Mouse (Mus musculus) c-Kit-positive CD71-negative TER-119-negative erythroid progenitor cells, embryonic 14.5 days (primary cell): ENCODE data around the gene Trmt13.
"Not testable (repeated sequence)": the region's sequence is repeated elsewhere in the genome, so short reads cannot be mapped to it uniquely, and the experiment has no call there.

Source experiments
- DNase-seq: peaks from one replicate; pipeline ENCODE4 v3.0.0-alpha.2; 2013; ENCODE audit warnings: low read depth

The Trmt13 gene

DNA sequence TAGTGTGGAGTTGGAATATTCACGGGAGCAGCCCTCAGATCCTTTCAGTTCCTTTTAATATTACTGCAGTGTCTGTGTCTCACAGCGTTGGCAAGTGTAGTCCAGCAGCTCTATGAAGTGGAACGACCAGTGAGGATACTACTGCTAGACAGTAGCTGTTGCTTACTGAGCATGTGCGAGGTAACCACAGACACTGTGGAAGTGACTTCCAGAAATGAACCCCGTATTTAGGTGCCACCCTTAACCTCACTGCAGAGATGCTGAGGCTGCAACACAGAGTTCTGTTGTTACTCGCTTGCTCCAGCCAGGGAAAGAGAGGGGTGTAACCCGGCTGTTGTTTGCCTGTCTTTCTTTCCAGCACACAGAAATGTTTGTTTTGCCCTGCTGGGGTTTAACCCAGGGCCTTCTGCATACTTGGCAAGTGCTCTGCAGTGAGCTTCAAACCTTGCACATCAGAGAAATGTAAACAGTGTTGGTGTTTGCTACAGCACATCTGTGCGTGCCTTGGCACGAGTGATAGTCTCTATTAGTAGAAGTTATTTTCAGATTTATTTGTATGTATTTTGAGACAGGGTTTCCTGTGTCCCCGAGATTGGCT, at the start of gene Trmt13:
Gene Trmt13, minus strand, starts transcription at position 293 of the 598 bp plus-strand sequence.
- no peak for DNase-seq

DNA sequence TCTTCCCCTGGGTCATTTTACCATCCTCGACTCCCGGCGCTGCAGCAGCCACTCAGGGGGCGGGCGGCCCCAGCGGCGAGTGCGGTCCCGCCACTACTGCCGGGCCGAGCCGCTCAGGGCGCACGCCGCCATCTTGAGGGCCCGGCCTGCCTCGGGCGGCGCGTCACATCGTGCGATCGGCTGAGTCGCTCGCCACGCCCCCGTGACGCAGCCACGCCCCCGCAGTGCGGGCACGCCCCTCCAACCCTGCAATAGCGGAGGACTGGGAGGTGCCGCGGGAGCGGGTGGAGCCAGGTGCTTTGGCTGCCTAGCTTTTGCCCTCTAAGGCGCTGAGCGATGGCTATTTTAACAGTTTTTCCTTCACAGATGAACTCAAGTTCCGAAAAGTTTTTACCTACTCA, 48.1 kb upstream of the Trmt13 start, which contains the start of gene Mfsd14a:
Gene Mfsd14a, minus strand, starts transcription at position 215 of the 401 bp plus-strand sequence.
- DNase-seq = peak; percentile 89

DNA sequence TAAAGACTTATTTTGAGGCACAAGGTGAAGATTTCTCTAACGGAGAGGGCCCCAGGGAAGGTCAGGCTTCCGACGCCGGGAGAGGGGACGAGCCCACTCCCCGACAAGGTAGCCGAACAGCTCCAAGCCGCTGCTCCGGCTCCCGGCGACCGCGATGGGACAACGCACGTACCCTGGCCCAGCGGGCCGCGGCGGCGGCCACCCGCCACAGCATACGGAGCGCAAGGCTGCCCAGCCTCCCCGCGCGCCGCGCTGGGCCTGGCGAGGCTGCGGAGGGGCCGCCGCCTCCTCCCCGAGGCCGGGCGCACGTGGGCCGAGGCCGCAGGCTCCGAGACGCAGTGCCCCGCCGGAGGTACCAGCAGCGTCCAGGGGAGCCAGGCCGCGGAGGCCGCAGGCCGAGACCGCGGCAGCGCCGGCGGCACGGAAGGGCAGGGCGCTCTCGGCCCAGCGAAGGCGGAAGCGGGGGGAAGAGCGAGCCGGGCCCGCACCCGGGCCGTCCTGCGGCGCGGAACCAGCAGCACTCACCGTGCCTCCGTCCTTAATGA, 47.6 kb upstream of the Trmt13 start:
- DNase-seq = no peak

DNA sequence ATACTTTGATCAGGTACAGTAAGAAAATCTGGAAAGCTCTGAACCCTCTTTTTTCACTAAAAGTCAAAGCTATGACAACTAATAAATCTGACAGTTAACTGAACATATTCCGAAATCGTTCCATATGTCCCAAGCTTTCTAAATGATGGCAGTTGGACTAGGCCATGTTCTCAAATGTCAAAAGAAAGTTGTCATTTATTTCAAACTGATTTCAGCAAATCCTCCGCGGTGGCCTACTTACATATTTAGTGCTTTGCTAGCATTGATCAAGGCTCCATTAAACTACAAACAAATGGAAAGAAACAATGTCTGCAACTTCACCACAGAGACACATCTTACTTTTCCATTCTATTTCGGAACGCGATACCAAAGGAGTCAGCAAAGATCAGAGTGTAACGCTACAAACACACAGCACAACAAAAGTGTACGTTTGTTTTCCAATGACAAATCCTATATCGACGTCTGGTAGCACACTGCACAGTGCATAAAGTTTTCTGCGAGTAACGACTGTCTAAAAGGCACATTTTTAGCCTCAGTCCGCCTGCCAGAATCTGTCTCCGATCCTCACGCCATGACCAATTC, 47.0 kb upstream of the Trmt13 start:
- DNase-seq = no peak

DNA sequence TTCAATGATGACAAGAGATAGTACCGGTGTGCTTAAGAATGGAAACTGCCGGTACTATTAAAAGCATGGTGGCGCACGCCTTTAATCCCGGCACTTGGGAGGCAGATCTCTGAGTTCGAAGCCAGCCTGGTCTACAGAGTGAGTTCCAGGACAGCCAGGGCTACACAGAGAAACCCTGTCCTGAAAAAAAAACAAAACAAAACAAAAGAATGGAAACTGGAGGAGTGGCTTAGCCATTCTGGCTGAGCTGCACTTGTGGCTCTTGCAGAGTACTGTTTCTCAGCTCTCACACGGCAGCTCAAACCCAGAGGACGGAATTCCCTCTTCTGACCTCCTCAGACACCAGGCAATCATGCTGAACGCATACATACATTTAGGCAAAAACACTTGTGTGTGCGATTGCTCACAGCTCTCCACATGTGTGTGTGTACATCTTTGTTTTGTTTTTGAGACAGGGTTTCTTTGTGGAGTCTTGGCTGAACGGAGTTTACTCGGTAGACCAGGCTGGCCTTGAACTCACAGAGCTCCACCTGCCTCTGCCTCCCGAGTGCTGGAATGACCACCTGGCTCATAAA, 45.6 kb upstream of the Trmt13 start:
- DNase-seq = no peak

DNA sequence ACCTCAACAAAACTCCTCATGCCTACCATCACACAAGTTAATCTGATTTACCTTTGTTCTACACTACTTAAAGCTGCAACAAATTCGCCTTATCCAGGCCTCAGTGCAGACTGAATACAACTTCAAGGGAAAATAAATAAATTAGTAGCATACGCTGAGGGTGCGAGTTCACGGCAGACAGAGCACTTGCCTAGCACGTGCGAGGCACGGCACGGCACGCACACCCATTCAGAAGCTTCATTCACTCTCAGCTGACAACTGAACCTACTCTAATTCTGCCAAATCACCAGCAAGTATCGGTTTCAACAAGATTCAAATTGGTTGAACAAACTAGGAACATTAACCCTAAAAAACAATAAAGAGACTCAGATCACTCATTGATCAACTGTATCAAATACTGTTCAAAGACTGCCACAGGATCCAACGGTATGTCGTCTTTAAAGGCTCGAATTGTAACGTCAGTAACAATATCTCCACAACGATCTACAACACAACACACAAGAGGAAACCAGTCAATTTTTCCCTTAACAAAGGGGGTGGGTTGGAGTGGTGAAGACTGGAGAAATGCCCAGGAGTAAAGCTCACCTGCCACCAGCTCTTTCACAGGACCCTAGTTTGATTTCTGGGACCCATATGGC, 44.7 kb upstream of the Trmt13 start:
- no peak for DNase-seq

DNA sequence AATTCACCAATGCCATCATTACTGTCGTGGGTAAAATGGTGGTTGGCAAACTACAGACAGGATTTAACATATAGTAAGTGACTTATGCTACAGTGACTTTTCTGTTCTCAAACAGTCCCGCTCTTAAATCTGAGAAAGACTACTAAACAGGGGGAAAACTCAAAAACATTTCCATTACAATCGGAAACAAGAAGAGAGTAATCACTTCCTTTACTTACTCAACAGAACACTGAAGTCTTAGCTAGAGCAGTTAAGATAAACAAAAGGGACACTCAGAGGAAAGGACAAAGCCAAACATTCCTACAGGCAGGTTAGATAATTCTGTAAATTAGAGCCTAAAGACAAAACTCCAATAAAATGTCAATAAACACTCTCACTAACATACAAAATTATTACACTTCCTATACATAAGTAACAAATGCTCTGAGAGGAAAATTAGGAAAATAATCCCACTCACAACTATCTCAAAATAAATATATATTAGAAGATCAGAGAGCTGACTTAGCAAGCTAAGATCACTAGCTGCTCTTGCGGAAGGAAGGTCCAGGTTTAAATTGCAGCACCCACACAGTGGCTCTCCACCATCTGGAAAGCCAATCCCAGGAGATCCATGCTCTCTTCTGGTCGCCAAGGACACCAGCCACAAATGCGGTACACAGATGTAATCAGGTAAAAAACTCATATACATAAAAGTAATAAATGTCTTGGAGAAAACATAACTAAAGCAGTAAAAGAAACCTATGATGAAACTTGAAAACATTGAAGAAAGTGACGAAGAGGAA, 42.0 kb upstream of the Trmt13 start:
- DNase-seq = no peak

DNA sequence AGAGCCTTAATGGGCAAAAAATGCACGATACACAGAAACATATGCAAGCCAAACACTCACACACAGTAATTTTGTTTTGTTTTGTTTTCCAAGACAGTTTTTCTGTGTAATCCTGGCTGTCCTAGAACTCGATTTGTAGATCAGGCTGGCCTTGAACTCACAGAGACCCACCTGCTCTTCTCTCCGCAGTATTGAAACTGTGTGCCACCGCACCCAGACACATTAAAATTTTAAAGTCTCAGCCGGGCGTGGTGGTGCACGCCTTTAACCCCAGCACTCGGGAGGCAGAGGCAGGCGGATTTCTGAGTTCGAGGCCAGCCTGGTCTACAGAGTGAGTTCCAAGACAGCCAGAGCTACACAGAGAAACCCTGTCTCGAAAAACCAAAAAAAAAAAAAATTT, 39.7 kb upstream of the Trmt13 start:
- not testable (repeated sequence) for DNase-seq

DNA sequence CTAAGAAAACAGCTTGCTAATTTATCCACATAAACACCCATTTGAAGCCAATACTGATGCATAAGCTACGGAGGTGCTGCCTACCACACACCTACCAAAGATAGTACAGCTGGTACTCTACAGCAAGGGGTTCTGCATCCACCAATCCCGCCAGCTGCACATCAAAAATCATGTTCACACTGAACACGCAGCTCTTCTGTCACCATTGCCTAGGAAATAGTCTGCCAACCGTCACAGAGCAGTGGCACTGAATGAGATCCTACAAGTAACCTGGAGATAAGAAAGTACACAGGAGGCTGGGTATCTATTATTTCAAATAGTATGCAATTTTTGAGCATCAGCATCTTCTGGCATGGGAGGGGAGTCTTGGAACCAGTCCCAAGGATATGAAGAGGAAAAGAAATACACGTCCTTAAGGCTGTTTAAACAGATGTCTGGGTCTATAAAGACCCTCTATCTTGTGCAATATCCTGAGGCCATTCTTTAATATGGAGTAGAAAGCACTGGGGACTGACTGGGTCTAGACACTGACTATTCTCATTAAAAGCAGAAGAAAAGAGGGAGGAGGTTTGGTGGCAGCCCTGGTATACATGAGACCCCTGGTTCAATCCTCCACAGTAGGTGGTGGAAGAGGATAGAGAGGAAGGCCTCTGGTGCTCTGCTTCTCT, 39.0 kb upstream of the Trmt13 start:
- DNase-seq = no peak

DNA sequence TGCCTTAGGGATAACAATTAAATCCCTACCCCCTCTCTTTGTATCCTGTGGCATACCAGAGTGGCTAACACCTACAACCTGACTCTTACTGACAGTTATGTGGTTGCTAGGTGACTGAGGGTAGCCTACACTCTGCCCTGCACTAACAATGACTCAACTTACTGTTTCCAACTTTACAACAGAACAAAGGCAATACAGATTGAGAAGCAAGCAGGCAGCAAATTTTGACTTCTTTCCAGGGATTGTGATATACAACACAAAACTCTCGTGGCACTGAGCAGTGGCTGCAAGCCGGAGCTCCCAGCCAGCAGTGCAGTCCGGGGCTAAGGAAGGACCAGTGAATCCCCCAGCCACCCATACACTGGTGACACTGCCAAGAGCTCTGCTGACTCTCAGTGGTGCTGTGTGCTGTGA, 37.7 kb upstream of the Trmt13 start:
- DNase-seq = no peak

DNA sequence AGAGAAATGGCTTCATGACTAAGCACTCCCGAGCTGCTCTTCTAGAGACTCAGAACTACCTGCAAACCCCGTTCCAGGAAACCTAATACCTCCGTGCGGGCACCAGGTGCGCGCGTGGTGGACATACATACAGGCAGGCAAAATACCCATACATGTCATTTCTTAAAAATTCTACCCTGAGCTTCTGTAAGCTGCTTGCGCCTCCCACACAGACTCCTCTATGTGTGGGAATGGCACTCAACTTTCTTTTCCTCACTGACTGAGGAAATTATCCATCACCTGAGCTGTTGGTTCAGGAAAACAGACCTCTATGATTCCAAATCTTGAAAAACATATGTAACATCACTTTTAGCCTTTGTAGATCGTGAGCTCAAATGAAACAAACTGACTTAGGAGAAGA, 36.3 kb upstream of the Trmt13 start:
- DNase-seq = no peak

DNA sequence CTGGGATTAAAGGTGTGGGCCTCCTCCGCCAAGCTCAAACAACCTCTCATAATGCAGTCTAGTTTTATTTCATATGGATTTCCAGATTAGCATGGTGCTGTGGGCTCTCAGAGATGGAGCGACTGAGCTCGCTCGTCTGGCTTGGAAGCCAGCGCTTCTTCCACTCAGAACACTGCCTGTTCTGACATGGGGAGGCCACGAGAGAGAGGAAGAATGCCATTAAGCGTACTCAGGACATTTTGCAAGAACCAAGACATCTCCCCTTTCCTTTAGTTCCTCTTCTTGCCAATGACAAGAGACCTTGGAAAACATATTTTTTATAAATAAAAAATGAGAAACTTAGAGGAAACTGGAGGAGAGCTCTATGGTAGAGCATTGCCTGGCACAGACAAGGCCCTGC, 34.4 kb upstream of the Trmt13 start:
- DNase-seq = no peak

DNA sequence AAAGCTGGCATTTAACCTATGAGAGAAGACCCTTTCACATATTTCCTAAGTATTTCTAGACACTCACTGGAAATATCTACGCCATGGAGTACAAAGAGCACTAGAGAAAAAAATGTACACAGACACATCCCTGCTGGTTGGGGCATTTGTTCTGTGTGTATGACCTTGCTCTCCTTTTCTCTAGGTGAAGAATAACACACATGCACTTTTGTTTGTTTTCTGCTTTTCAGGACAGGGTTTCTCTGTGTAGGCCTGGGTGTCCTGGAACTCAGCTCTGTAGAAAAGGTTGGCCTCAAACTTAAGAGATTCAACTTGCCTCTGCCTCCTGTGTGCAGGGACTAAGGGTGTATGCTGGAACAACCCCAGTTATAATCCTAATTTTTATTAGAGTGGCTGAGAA, 32.0 kb upstream of the Trmt13 start:
- no peak for DNase-seq

DNA sequence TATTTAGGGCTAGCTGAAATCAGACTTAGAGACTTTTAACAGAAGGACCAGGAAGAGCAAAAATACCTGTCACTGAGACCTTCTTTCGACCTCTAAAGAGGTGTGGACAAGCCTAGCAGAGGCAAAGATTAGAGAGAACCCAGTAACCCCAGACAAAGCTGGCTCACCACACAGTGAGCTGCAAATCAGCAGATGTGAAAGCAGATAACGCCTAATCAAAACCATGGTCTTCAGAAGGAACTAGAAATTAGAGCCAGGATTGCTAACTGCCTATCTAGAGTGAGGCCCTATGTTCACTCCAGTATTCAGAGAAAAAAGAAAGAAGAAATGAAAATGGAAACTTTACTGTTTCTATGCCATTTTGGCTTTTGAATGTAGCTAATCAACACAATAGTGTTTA, 28.0 kb upstream of the Trmt13 start:
- DNase-seq = no peak

DNA sequence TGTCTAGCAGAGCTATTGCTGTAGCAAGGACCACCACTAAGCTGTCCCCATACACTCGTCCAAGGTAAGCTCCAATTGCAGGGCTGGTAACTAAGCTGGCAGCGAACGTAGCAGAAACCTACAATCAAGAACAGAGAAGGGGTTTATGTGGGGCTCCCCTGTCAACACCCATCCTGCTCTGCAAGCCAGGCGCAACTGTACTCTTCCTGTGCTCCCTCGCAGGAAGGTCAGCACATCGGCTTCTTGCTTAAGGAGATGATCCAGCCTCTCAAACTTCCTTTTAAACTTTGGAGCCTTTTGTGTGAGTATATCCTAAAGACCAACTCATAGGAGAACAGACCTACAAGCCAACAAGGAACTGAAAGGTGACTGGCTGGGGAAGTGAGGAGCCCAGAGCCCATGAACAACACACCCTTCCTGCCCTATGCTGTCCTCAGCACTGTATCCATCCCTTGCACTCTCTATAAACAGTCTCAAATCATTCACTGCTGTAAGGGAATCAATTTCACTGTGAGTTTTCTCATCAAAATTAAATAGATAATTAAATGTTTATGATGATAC, 27.5 kb upstream of the Trmt13 start:
- DNase-seq = no peak

DNA sequence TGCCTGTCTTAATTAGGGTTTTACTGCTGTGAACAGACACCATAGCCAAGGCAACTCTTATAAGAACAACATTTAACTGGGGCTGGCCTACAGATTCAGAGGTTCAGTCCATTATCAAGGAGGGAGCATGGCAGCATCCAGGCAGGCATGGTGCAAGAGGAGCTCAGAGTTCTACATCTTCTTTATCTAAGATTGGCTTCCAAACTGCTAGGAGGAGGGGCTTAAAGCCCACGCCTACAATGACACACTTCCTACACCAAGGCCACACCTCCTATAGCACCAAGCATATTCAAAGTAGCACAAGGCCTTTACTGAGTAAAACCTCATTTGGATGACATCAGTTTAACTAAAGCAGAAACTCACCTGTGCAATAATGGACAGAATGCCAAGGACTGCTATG, 25.6 kb upstream of the Trmt13 start:
- no peak for DNase-seq

DNA sequence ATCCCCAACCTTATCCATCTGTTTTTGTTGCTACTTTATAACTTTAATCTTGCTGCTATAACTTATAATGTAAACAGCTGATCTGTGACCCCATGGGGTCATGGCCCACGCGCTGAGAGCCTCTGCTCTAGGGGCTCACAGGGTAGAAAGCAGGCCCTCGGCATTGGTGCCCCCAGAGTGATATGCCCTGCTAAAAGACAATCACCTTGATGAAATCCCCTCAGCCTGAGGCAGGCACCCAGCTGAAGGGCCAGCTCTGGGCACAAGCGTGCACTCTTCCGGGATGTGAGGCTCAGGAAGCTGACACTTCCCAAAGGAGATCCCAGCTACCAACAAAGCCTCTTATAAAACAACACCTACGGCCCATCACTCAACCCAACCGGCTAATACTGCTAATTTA, 24.2 kb upstream of the Trmt13 start:
- DNase-seq = no peak

DNA sequence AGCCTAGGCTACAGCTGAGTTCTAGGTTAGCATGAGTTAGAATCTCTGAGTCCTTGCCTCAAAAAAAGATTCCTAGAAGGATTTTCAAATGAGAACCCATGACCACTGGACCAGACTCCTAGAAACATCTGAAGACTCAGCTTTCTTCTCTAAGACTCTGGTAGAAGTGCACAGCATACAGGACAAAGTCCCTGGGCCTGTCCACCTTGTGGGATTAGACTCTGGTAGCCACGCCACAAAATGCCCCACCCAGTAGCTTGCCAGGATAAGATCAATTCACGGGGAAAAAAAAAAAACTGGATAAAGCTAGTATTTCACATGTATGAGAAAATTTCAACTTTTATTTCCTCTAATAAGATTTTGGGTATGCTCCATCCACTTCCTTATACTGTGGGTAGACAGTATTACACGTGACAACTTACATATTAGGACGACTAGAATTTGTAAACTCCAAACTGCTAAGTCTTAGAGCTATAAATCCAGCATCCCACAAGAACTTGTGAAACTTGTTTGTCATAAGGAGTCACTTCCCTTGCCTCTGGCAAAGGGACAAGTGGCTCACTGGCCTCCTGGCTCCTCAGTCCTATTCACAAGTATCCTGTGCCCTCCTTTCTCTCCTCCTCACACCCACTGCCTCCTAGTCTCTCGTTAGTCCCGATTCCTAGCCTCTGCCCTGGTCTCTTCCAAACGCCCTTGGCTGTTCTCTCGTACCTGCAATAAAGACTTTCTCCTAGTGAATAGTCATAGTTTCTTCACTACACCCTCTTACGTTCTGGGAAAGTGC, 23.5 kb upstream of the Trmt13 start:
- DNase-seq = no peak

DNA sequence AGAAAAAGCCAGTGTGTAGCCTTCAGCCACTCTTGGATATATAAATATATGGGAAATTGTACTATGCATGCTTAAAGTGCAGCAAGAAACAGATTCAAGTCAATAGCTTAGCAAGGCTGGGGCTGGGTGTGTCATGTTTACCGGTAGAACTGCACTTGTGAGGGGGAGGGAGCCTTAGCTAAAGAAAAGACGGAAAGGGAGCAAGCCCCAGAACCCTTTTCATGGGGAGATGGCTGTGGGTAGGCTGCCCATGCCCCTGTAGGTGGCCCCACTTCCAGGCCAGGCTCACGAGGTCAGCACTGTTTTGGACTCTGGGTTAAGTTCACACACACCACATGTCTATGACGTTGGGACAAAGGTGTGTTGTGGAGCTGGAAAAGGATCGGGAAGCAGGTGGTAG, 21.4 kb upstream of the Trmt13 start:
- no peak for DNase-seq

DNA sequence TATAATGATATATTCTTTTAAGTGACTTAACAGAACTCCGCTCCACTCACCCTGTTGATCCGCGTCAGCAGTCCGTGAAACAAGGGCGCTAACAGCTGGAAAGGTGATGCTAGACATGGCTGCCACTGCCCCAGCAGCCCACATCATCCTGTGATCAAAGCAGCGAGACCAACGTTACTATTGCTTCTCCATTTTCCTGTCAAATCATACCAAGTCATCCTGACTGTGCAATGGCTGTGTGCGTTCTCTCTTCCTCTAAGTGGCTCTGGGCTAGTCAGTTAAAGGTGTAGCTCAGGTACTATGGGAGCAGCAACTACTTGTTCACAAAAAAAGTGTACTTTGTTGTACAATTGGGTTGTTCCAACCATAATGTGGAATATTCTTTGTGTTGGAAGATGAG, 20.5 kb upstream of the Trmt13 start:
- no peak for DNase-seq

DNA sequence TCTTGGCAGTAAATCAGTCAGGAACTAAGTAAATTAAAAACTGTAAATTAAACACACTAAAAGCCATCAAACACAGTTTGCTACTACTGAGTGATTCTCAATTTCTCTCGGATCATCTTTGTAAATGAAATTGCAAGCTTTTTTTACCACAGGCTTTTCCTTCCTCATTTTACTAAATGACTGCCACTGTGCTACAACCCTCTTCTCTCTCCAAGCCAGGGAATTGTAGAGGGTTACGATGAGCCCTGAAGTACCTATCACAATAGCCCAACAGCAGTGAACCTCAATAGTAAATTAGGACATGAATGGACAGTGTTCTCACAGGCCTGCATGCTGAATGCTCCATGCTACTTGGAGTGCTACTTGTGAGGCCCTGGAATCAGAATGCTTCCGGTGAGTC, 19.7 kb upstream of the Trmt13 start:
- no peak for DNase-seq
